Mouse (Mus musculus): ENCODE measurements around the gene Fam129b.

The Fam129b gene

GRCm38 (mm10) chr2:32859622-32860012 lies 16.3 kb upstream of the Fam129b start:
- no peak for DNase-seq (ENCODE audit: low read depth, low spot score)

- no peak for DNase-seq (ENCODE audit: low read depth, low spot score)
These were observed 15.1 kb upstream of the Fam129b start for GRCm38 (mm10) chr2:32860799-32861198.

GRCm38 (mm10) chr2:32863317-32863716 lies 12.6 kb upstream of the Fam129b start:
- DNase-seq (ENCODE audit: low read depth, low spot score) = no peak

- no peak for DNase-seq (ENCODE audit: low read depth, low spot score)
These were observed 11.2 kb upstream of the Fam129b start for GRCm38 (mm10) chr2:32864755-32865154.

GRCm38 (mm10) chr2:32867354-32867753 lies 8.6 kb upstream of the Fam129b start:
- DNase-seq (ENCODE audit: low read depth, low spot score) = no peak

GRCm38 (mm10) chr2:32869721-32870274 lies 6.1 kb upstream of the Fam129b start:
- DNase-seq (ENCODE audit: low read depth, low spot score) = no peak

GRCm38 (mm10) chr2:32870275-32871100 lies 5.4 kb upstream of the Fam129b start:
- no peak for DNase-seq (ENCODE audit: low read depth, low spot score)

GRCm38 (mm10) chr2:32874070-32874469 lies 1.8 kb upstream of the Fam129b start:
- DNase-seq (ENCODE audit: low read depth, low spot score) = no peak

GRCm38 (mm10) chr2:32874951-32875674 lies 801 bp upstream of the Fam129b start:
- DNase-seq (ENCODE audit: low read depth, low spot score) = no peak

- DNase-seq (ENCODE audit: low read depth, low spot score) = no peak
These were observed 782 bp downstream of the Fam129b start for GRCm38 (mm10) chr2:32876490-32877302.

- DNase-seq (ENCODE audit: low read depth, low spot score) = no peak
These were observed 1.4 kb downstream of the Fam129b start for GRCm38 (mm10) chr2:32877303-32877702.

GRCm38 (mm10) chr2:32877761-32878393 lies 2.0 kb downstream of the Fam129b start:
- DNase-seq (ENCODE audit: low read depth, low spot score) = no peak

- DNase-seq (ENCODE audit: low read depth, low spot score) = no peak
These were observed 2.5 kb downstream of the Fam129b start for GRCm38 (mm10) chr2:32878396-32878795.

GRCm38 (mm10) chr2:32879593-32879992 lies 3.7 kb downstream of the Fam129b start:
- DNase-seq (ENCODE audit: low read depth, low spot score) = no peak

GRCm38 (mm10) chr2:32881054-32881453 lies 5.1 kb downstream of the Fam129b start:
- DNase-seq (ENCODE audit: low read depth, low spot score) = no peak

GRCm38 (mm10) chr2:32881723-32882122 lies 5.8 kb downstream of the Fam129b start:
- DNase-seq (ENCODE audit: low read depth, low spot score) = no peak

- DNase-seq (ENCODE audit: low read depth, low spot score) = no peak
These were observed 6.5 kb downstream of the Fam129b start for GRCm38 (mm10) chr2:32882283-32883043.

- no peak for DNase-seq (ENCODE audit: low read depth, low spot score)
These were observed 8.8 kb downstream of the Fam129b start for GRCm38 (mm10) chr2:32884745-32885144.

GRCm38 (mm10) chr2:32888029-32888428 lies 12.1 kb downstream of the Fam129b start:
- DNase-seq (ENCODE audit: low read depth, low spot score) = no peak

GRCm38 (mm10) chr2:32888551-32888950 lies 12.6 kb downstream of the Fam129b start:
- DNase-seq (ENCODE audit: low read depth, low spot score) = no peak

GRCm38 (mm10) chr2:32890280-32890679 lies 14.4 kb downstream of the Fam129b start:
- no peak for DNase-seq (ENCODE audit: low read depth, low spot score)

Measured in embryo, embryonic 11.5 days (tissue).